Mouse (Mus musculus) fibroblast of lung, adult 2 months (primary cell): Measurements from ENCODE around the gene Msmb.
A peak's percentile ranks its signal among the peaks of the same experiment; 100 is the strongest.

Experiments used
- DNase-seq: peaks from one replicate; pipeline ENCODE4 v3.0.0-alpha.2; 2011; ENCODE audit warnings: low read depth

Gene Msmb

DNA sequence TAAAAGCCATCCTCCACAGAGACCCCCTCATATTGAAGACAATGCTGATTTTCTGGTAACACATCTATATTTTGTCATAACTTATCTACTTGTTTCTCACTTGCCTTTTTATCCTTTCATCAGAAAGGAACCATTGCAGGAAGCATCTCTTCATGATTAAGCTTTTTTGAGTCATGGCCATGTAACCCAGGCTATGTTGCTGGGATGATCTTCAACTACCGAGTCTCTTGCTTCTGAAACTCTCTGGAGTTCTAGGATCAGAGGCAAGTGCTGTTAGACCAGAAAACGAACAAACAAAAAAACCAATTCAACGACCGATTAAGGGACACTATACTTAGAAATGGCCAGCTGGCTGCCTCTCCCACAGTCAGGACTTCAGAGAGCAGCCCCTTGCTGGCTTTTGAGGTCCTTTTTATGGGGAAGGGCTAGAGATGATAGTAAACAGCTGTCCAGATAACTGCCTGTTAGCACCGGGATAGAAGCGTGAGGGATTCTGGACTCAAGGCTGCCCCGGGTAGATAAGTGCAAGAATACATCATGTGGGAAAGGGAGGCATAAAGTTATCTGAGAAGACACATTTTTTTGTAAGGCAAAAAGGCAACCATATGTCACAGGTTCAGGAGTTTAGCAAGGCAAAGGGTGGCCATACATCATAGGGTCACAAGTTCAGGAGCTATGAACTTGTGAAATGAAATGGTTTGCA lies 4.1 kb downstream of the Msmb start:
- DNase-seq = no peak

- DNase-seq = no peak
Observed at GRCm38 (mm10) chr14:32146578-32146977, 4.8 kb downstream of the Msmb start.

DNA sequence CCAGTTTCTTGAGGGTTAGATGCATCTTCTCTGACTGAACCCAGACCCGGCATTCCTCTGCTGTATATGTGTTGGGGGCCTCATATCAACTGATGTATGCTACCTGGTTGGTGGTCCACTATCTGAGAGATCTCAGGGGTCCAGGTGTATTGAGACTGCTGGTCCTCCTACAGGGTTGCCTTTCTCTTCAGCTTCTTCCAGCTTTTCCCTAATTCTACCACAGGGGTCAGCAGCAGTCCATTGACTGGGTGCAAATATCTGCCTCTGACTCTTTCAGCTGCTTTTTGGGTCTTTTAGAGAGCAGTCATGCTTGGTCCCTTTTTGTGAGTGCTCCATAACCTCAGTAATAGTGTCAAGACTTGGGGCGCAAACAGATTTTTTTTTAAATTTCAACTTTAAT lies 9.0 kb downstream of the Msmb start:
- DNase-seq = no peak

DNA sequence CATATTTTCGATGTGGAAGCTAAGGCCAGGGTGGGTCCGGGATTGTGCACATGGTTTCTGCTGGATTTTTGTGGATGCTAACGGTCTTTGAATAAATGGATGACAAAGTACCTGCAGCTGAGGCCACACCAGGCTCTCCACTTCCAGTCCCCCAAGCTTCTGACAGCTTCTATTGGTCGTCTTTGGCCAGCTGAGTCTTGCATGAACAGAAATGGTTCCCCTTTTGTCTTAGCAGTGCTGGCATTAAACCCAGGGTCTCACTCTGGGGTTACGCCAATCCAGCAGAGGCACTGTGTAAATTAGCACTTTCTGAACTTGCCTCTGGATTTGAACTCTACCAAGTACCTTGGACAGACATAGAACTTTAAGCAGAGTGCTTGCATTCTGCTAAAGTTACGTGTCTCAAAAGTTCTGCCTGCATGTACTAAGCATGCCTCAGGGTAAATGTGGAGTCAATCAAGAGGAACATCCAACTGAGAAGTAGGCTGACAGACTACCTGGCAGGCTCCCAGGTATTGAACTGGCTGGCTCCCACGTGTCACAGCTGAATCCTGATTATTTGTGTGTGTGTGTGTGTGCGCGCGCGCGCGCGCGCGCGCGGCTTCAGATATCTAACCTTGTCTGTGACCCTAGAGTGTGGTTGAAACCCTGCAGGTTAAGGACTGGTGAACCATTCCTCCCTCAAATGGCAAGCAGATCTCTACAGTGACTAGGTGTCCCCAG lies 10.6 kb downstream of the Msmb start:
- no peak for DNase-seq

DNA sequence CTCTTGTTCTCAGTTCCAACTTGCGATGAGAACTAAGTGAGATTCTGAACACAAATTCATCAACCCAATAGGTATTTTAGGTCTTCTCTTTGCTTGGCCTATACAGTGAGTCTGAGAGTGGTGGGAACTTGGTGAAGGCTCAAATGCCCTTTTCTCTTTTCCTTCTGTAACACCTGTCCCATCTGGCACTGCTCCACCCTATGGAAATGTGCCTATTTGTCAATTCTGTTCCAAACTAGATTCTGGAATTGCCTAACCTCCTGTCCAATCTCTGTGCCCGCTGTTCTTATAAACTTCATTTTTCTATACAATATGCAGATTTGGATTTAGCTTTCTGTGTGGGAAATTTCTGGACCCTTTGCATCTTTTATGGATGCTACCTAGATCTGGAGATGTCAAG lies 11.3 kb downstream of the Msmb start:
- DNase-seq = no peak

DNA sequence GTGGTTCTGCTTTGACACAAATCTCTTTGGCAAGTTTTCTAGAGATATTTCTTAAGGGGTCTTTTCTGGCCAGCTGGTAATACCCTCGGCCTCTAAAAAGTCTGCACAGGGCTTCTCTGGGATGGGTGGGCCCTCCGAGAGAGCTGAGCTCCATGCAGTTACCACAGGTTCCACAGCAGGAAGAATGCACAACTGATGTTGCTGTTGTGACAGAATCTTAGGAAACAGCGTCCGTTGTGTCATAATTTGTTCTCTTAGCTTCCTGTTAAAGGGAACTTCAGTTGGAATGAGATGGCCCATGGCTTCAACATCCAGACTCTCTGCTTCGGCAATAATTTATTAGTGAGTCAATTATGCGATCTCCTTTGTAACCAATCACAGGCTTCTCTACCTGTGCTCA lies 12.9 kb downstream of the Msmb start:
- DNase-seq = no peak

- DNase-seq = peak; percentile 8
Observed at GRCm38 (mm10) chr14:32159150-32159670, 17.4 kb downstream of the Msmb start.

GRCm38 (mm10) chr14:32159690-32160246 lies 17.9 kb downstream of the Msmb start, which contains the start of gene Ncoa4:
Gene Ncoa4, plus strand, starts transcription at chr14:32159865.
- peak; percentile 98 for DNase-seq

DNA sequence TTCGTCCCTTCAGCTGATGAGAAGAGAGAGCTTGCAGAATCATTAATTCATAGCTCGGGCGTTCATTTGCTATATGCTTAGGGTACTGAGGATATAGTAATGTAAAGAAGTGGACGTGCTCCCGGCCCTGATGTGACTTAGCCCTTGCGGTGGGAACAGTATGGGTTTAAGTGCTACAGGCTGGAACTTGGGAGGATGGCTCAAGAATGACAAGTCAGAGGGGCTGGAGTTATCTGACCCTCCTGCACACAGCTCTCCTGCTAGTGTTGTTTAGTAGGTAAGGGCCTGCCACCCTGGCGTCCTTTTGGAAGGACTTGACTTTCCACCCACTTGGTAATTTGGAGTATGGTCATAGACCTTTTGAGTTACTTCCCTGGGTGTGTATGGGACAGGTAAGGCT lies 18.7 kb downstream of the Msmb start:
- no peak for DNase-seq

GRCm38 (mm10) chr14:32161090-32161885 lies 19.5 kb downstream of the Msmb start:
- DNase-seq = no peak

DNA sequence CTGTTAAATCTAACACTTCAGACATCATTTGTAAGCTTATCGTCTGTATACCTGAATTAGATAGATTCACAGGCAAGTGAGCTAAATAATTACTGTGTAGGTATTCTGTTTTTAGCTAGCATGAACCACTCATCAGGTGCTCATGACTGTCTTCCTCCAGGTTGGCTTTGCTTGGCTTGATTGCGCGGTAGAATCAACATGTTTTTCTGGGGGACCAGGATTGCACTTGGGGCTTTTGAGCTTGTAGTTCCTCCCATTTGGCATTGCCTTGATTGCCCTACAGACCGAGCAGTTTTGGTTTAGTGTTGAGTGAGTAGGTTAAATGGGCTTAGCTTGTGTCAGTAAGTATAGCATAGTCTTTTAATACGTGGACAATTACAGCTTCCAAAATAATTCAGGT lies 20.4 kb downstream of the Msmb start:
- no peak for DNase-seq

- no peak for DNase-seq
Observed at GRCm38 (mm10) chr14:32163203-32163888, 21.5 kb downstream of the Msmb start.

DNA sequence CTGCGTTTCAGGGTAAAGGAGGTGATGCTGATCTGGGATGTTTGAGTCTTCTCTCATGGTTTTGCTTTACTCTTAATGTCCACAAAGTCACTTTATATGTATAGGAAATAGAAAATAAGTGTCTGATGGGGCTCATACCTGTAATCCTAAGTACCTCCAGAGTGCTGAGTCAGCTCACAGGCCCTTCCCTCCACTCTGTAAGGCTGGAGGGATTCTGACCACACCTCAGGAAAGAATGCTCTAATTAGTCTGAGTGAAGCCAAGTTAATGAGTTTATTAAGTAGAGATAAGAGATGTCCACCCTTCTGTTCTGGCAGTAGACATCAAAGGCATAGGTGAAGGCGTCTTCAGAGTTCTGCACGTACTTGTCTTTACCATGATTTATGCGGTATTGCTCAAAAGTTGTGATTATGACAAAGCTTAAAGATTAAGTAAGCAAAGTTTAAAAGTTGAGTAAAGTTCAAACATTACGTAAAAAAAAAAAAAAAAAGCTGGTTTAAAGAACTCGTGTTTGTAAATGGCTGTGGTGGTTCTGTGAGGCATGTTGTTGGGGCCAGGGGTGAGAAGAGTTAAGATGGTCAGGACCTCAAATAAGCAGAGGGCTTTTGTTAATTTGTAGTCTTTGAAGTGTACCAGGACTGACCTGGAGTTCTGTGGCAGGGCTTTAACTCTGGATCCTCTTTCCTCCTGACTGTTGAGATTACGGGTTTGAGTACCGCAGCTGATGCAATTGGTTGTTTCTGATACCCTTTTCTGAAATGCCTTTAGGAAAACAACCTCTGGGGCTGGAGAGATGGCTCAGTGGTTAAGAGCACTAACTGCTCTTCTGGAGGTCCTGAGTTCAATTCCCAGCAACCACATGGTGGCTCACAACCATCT lies 22.6 kb downstream of the Msmb start:
- DNase-seq = no peak

GRCm38 (mm10) chr14:32165278-32166061 lies 23.6 kb downstream of the Msmb start:
- DNase-seq = peak; percentile 36

- DNase-seq = no peak
Observed at GRCm38 (mm10) chr14:32166062-32166441, 24.2 kb downstream of the Msmb start.

GRCm38 (mm10) chr14:32166840-32167239 lies 25.0 kb downstream of the Msmb start:
- no peak for DNase-seq

- no peak for DNase-seq
Observed at GRCm38 (mm10) chr14:32167326-32167725, 25.5 kb downstream of the Msmb start.

DNA sequence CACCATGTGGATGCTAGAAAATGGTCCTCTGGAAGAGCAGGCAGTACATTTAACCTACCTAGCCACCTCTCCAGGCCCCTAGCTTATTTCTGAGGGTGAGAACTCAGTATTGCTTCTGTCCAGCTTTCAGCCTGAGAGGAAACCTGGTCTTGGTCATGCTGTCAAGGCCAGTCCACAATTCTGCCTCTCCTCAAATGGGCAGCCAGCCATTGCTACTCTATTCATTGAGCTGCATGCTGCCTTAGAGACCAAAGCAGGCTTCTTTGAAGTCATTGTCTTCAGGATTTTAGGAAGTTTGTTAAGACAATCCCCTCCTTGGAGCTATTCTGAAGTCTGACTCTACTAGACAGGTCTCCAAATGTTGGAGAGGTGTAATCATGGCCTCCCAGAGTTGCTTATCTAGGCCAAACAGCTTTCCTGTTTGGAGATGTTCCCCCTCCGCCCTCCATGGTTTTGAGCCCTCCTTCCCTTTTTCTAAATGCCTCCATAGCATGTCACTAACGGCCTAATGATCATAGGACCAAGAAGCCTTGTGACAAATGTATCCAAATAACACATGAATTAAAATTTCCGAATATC lies 26.9 kb downstream of the Msmb start:
- no peak for DNase-seq

- no peak for DNase-seq
Observed at GRCm38 (mm10) chr14:32170137-32170536, 28.3 kb downstream of the Msmb start.

DNA sequence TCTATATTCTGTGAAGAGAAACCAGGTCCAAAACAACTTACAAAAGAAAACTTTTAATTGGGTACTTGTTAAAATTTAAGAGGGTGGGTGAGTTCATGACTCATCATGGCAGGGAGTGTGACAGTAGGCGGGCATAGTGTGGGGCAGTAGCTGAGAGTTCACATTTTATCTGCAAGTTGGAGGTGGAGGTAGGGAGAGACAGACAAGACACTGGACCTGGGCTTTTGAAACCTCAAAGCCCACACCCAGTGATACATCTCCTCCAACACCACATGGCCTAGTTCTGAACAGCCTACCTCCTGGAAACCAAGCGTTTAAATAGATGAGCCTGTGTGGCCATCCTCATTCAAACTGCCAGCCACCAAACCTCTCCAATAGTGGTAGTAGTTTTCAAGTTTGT lies 33.5 kb downstream of the Msmb start:
- DNase-seq = no peak
